Mouse (Mus musculus) c-Kit-negative CD71-positive TER-119-positive erythroid progenitor cells, embryonic 14.5 days (primary cell): Measurements from ENCODE around the gene Cldn6.
A peak's percentile ranks its signal among the peaks of the same experiment; 100 is the strongest.

Experiments used
- DNase-seq: peaks from one replicate; pipeline ENCODE4 v3.0.0-alpha.2; 2013; ENCODE audit warnings: low read depth, low spot score

Cldn6 gene

DNA sequence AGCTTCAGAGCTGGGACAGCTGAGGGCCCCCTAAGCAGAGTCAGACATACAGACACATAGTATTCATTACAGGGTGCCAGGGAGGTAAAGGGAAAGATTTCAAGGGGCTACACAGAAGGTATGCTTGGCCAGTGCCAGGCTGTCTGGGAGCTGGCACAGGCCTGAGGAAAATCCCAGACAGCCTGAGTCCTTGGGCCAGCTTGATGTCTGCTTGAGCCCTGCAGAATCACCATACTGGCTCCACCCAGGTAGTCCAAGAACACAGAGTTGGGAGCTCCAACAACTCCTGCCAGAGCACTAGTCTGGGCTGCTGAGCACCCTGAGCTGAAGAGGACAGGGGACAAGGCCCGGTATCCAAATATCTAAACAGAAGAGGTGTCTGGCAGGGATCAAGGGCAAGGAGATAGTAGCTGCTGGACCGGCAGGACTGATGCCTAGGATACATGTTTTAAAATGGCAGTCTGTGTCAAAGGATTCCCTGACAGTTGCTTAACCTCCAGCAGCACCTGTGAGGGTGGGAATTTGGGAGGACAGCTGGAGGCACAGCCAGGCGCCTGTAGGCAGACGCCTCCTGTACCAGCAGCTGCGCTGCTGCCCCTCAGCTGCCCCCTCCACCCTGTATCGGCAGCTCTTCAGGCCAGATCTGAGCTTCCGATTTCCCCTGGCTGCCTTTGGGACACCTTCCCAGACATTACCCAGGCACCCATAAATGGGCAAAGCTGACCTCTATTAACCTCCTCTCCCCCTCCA is 43.5 kb downstream of the Cldn6 start, which contains the start of gene 1520401A03Rik:
TSS of gene 1520401A03Rik (minus strand) at position 408 of the 750 bp plus-strand sequence.
- DNase-seq = no peak

DNA sequence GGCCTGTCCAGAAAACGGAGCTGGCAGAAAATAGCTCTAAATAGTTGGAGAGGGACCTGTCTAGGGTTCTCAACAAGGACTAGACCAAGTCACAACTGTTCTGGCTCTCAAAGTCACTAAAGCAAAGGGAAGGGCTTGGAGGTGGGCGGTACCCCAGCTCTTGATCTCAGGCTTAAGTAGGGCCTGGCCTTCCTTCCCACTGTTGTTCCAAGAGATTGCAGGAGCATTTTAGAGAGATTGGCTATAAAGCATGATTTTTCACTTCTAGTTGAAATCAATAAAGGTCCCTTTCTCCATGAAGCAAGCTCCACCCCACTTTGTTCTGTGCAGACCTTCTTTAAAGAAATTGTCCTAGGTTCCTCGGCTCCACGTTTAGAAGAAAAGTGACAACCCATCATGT is 46.4 kb downstream of the Cldn6 start:
- DNase-seq = no peak

DNA sequence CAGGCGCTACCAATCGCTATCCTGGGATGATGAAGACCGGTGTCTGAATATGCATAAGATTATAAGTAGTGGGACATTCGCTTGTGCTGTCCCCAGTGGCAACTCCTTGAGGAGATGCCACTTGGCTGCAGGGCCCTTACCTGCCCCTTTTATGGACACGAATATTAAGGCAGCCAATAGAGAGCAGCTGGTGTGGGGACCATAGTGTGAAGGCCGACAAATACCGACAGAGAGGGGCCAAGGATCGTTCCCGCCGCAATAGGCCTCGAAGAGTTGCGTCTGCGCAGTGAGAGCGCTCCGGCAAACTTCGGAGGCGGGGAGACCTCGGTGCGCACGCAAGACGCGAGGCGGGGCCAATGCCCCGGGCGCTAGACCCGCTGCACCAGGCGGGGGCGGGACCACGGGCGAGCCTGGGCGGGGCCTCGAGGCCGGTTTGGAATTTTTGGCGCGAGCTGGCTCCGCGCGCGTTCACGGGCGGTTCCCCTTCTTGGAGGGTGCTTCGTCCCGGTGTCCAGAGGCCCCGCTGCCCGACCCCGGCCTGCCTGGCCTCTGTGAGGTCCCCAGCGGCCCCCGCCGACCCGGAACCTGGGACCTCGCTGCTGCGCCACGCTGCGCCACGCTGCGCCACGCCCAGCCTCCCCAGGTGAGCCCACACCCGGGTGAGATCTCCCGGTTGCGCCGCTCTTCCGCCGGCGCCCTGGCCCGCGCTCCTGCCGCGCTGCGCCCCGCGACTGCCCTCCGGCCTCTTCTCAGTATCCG is 47.1 kb downstream of the Cldn6 start, which contains the start of gene Pkmyt1:
TSS of gene Pkmyt1 (plus strand) at position 338 of the 759 bp plus-strand sequence.
- peak; percentile 91 for DNase-seq

- peak; percentile 43 for DNase-seq
These were observed 47.7 kb downstream of the Cldn6 start for GRCm38 (mm10) chr17:23726758-23727142.

DNA sequence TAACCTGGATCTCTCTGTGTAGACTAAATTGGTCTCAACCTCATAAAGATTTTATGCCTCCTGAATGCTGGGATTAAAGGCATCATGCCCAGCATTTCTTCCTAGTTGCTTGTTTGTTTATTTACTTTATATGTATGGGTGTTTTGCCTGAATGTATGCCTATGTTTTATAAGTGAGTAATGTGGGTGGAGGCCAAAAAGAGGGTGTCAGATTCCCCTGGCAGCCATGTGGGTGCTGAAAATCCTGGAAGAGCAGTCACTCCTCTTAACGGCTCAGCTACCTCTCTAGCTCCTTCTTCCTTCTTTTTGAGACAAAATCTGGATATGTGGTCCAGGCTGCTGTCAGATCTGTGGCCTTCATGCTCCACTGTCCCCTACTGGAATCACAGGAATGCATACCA is 51.4 kb downstream of the Cldn6 start:
- DNase-seq = no peak
